Mouse (Mus musculus) urinary bladder, postnatal 4 days (tissue): Measurements from ENCODE around the gene Arpin.
A peak's percentile ranks its signal among the peaks of the same experiment; 100 is the strongest.

Experiments used
- DNase-seq, 2 experiments: peaks; one replicate each; pipeline ENCODE4 v3.0.0; 2021 to 2022; ENCODE audit warnings: low spot score in 2 of 2

Arpin gene

GRCm38 (mm10) chr7:79892576-79893428, 42.4 kb downstream of the Arpin start:
- no peak for DNase-seq

GRCm38 (mm10) chr7:79890436-79891221, 44.5 kb downstream of the Arpin start:
- DNase-seq, result no peak

- no peak for DNase-seq
These were observed 46.6 kb downstream of the Arpin start for GRCm38 (mm10) chr7:79888603-79889002.

- DNase-seq, result no peak
These were observed 51.4 kb downstream of the Arpin start for GRCm38 (mm10) chr7:79883613-79884334.

GRCm38 (mm10) chr7:79881901-79882300, 53.3 kb downstream of the Arpin start:
- no peak for DNase-seq

GRCm38 (mm10) chr7:79880998-79881397, 54.2 kb downstream of the Arpin start:
- peak in 1 of 2 experiments; percentile 28 for DNase-seq

- DNase-seq, result no peak
These were observed 55.1 kb downstream of the Arpin start for GRCm38 (mm10) chr7:79880033-79880432.

- no peak for DNase-seq
These were observed 56.6 kb downstream of the Arpin start for GRCm38 (mm10) chr7:79878455-79879025.
